In genomic region chr13:30834349-30834748, GRCm38 (mm10) we compare ENCODE assay signal across 11 mouse cellular contexts.
DNase-seq lines count a peak whose midpoint lies in the region; ATAC-seq and TF ChIP-seq lines count a peak whose summit lies in the region.
"Had no signal": no experiment of that assay in that cellular context is flagged by ENCODE, and none has a peak within 500 bp of the region (broad histone marks: within the 10 kb centered on the region; RNA-seq: fewer than 3 reads in every experiment).

No protein-coding gene starts in this region.

- H3K36me3 ChIP-seq in heart, embryonic 15.5 days = no peaks in the 10 kb centered on the region
- no peaks in the 10 kb centered on the region for H3K36me3 ChIP-seq in thymus, adult 2 months (ENCODE audit: control insufficient read depth, insufficient read depth, low read length)
- H3K36me3 ChIP-seq in limb, embryonic 14.5 days (ENCODE audit: control insufficient read depth, insufficient read depth, low read length) = no peaks in the 10 kb centered on the region
- peaks cover 14% of the 10 kb centered on the region for H3K36me3 ChIP-seq in hindbrain, embryonic 13.5 days
- no peaks in the 10 kb centered on the region for H3K36me3 ChIP-seq in intestine, embryonic 16.5 days (ENCODE audit: control insufficient read depth, insufficient read depth, low read length)

- TF ChIP-seq POLR2A in thymus, adult 2 months (IDR thresholded peaks at IDR 0.05; ENCODE audit: control insufficient read depth, extremely low read depth, insufficient read depth, low read length, poor library complexity) = no peak
- TF ChIP-seq POLR2A in limb, embryonic 14.5 days (IDR thresholded peaks at IDR 0.05; ENCODE audit: borderline replicate concordance, extremely low read depth, insufficient read depth, insufficient read length) = no peak

- no peaks in the 10 kb centered on the region for H3K9me3 ChIP-seq in heart, embryonic 15.5 days (replicated peaks)
- H3K9me3 ChIP-seq in limb, embryonic 14.5 days (ENCODE audit: control insufficient read depth, low read length) = no peaks in the 10 kb centered on the region
- H3K9me3 ChIP-seq in hindbrain, embryonic 13.5 days = peaks cover 4% of the 10 kb centered on the region
- H3K9me3 ChIP-seq in intestine, embryonic 16.5 days (ENCODE audit: control insufficient read depth, low read length) = no peaks in the 10 kb centered on the region
- H3K9me3 ChIP-seq: hindbrain, embryonic 15.5 days; midbrain, embryonic 13.5 days had no signal

- H3K9ac ChIP-seq in heart, embryonic 15.5 days = no peak overlapping the region
- H3K9ac ChIP-seq in limb, embryonic 14.5 days (ENCODE audit: low read depth, low read length, severe bottlenecking) = no peak overlapping the region
- no peak overlapping the region for H3K9ac ChIP-seq in hindbrain, embryonic 13.5 days
- no peak overlapping the region for H3K9ac ChIP-seq in intestine, embryonic 16.5 days (ENCODE audit: low read depth, low read length)
- H3K9ac ChIP-seq: hindbrain, embryonic 15.5 days; midbrain, embryonic 13.5 days had no signal

- no peaks in the 10 kb centered on the region for H3K27me3 ChIP-seq in heart, embryonic 15.5 days
- H3K27me3 ChIP-seq in thymus, adult 2 months (ENCODE audit: control insufficient read depth, insufficient read depth, low read length) = no peaks in the 10 kb centered on the region
- H3K27me3 ChIP-seq in limb, embryonic 14.5 days (ENCODE audit: control insufficient read depth, insufficient read depth, low read length) = no peaks in the 10 kb centered on the region
- no peaks in the 10 kb centered on the region for H3K27me3 ChIP-seq in hindbrain, embryonic 13.5 days
- H3K27me3 ChIP-seq in intestine, embryonic 16.5 days (replicated peaks; ENCODE audit: control insufficient read depth, insufficient read depth, low read length) = no peaks in the 10 kb centered on the region
- H3K27me3 ChIP-seq: hindbrain, embryonic 15.5 days; midbrain, embryonic 13.5 days had no signal

- ATAC-seq in heart, embryonic 15.5 days (replicated peaks; ENCODE audit: insufficient number of reproducible peaks, insufficient read depth, low FRiP score, low read depth) = no peak
- no peak for ATAC-seq in limb, embryonic 14.5 days (ENCODE audit: low FRiP score, low read depth)
- no peak for ATAC-seq in hindbrain, embryonic 13.5 days (ENCODE audit: low FRiP score)
- ATAC-seq in intestine, embryonic 16.5 days = no peak
- ATAC-seq: midbrain, embryonic 13.5 days had no signal

- TF ChIP-seq CTCF in thymus, adult 2 months (IDR thresholded peaks at IDR 0.05; ENCODE audit: borderline replicate concordance, control insufficient read depth, extremely low read depth, insufficient read depth, low read length, poor library complexity) = no peak

- 0 out of 2 replicates have a peak, but pooled peaks cover 3% of the 10 kb centered on the region for H3K4me1 ChIP-seq in heart, embryonic 15.5 days (replicated peaks)
- H3K4me1 ChIP-seq in thymus, adult 2 months (replicated peaks; ENCODE audit: control insufficient read depth, insufficient read depth, low read length) = peaks cover 20% of the 10 kb centered on the region
- H3K4me1 ChIP-seq in limb, embryonic 14.5 days (ENCODE audit: control insufficient read depth, insufficient read depth, low read length) = no peaks in the 10 kb centered on the region
- H3K4me1 ChIP-seq in hindbrain, embryonic 13.5 days (replicated peaks) = no peaks in the 10 kb centered on the region
- H3K4me1 ChIP-seq in intestine, embryonic 16.5 days (ENCODE audit: control insufficient read depth, insufficient read depth, low read length) = 0 out of 2 replicates have a peak, but pooled peaks cover 11% of the 10 kb centered on the region
- H3K4me1 ChIP-seq: hindbrain, embryonic 15.5 days had no signal

- no peak overlapping the region for H3K4me3 ChIP-seq in heart, embryonic 15.5 days
- no peak overlapping the region for H3K4me3 ChIP-seq in thymus, adult 2 months (ENCODE audit: control insufficient read depth, insufficient read depth, low read length)
- no peak overlapping the region for H3K4me3 ChIP-seq in limb, embryonic 14.5 days (replicated peaks; ENCODE audit: low read length)
- H3K4me3 ChIP-seq in hindbrain, embryonic 13.5 days = no peak overlapping the region
- no peak overlapping the region for H3K4me3 ChIP-seq in intestine, embryonic 16.5 days (ENCODE audit: low read length)
- H3K4me3 ChIP-seq: hindbrain, embryonic 15.5 days; midbrain, embryonic 13.5 days had no signal

- 69% methylated on average over 6 of the region's 6 CpGs for WGBS in heart, embryonic 15.5 days
- WGBS in thymus, adult 2 months = 9% methylated on average over 6 of the region's 6 CpGs
- 38% methylated on average over 6 of the region's 6 CpGs for WGBS in limb, embryonic 14.5 days
- WGBS in hindbrain, embryonic 13.5 days = 90% methylated on average over 6 of the region's 6 CpGs
- 70% methylated on average over 6 of the region's 6 CpGs for WGBS in intestine, embryonic 16.5 days

- no peak overlapping the region for H3K27ac ChIP-seq in heart, embryonic 15.5 days
- H3K27ac ChIP-seq in thymus, adult 2 months (ENCODE audit: control insufficient read depth, insufficient read depth, low read length) = no peak overlapping the region
- H3K27ac ChIP-seq in limb, embryonic 14.5 days (replicated peaks; ENCODE audit: low read depth, low read length) = no peak overlapping the region
- no peak overlapping the region for H3K27ac ChIP-seq in hindbrain, embryonic 13.5 days
- no peak overlapping the region for H3K27ac ChIP-seq in intestine, embryonic 16.5 days (ENCODE audit: low read length)
- H3K27ac ChIP-seq: hindbrain, embryonic 15.5 days; midbrain, embryonic 13.5 days had no signal

- no peak for DNase-seq in heart, adult 18-20 months
- DNase-seq in thymus, adult 2 months = peak; percentile 22
- DNase-seq in thymus, postnatal 36 days = no peak
- DNase-seq in limb, embryonic 14.5 days (ENCODE audit: low spot score) = no peak
- peak; percentile 21 for DNase-seq in skeletal muscle tissue, adult 2 months (ENCODE audit: low read depth, low spot score)
- DNase-seq: cerebellum, postnatal 14 days had no signal

- H3K4me2 ChIP-seq in heart, embryonic 15.5 days = 0 out of 2 replicates have a peak overlapping the region, but pooled peaks have one; percentile 13
- 0 out of 2 replicates have a peak overlapping the region, but pooled peaks have one; percentile 2 for H3K4me2 ChIP-seq in limb, embryonic 14.5 days (replicated peaks; ENCODE audit: low read depth, low read length, severe bottlenecking)
- H3K4me2 ChIP-seq in hindbrain, embryonic 13.5 days = no peak overlapping the region
- H3K4me2 ChIP-seq in intestine, embryonic 16.5 days (ENCODE audit: low read depth, low read length) = no peak overlapping the region
- H3K4me2 ChIP-seq: hindbrain, embryonic 15.5 days; midbrain, embryonic 13.5 days had no signal

Comparison
In these comparisons a context has a peak if more than half of its experiments do, and no peak if none do; other contexts are left out.
1. DNase-seq: peak in thymus, adult 2 months (single experiment) and skeletal muscle tissue, adult 2 months (single experiment); none in heart, adult 18-20 months (0 of 2), thymus, postnatal 36 days (0 of 2) and limb, embryonic 14.5 days (single experiment).
2. H3K4me2 ChIP-seq: peak in heart, embryonic 15.5 days (single experiment) and limb, embryonic 14.5 days (single experiment); none in hindbrain, embryonic 13.5 days (single experiment) and intestine, embryonic 16.5 days (single experiment).